ENCODE assay signal across 16 mouse cellular contexts in the genomic region with DNA sequence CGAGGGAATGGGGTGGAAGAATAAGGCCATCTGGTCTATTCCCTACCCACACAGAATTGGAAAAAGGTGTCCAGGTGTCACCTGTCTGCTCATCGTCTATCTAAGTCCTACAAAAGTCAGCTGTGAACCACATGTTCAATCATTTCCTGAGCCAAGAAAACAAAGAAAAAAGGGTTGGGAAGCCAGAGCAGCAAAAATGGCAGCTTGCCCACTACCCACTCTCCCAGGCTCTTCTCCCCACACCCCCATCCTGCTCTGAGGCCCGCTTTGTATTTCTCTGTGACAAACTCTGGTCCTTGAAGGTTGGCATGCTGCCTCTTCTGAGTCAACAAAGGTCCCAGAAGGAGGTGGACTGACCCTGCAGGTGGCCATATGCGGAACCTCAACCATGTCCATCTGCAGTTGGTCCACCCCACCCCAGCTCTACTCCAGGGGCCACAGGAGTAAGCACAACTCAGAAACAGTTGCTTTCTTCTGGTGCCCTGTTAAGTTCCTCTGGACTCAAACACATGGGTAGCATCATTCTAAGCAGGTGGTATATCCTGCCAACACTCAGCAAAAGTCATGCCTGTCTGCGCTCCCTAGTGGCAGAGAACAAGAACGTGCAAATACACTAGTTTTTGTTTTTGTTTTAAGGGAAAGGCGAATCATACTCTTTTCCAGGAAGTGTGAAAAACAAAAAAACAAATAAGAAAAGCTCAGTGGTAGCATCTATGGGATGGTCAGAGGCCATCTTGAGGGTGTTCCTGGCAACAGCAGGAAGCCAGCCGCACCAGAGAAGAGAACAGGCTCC. TPM values are rescaled to one million over a fixed set of nuclear protein-coding genes. Genes with fewer than 3 reads are reported as not detected.
DNase-seq lines count a peak whose midpoint lies in the region; ATAC-seq and TF ChIP-seq lines count a peak whose summit lies in the region.
"Had no signal": no experiment of that assay in that cellular context is flagged by ENCODE, and none has a peak within 500 bp of the region (broad histone marks: within the 10 kb centered on the region; RNA-seq: fewer than 3 reads in every experiment).

No protein-coding gene starts in this region.

- no peak overlapping the region for H3K4me3 ChIP-seq in lung, embryonic 14.5 days (ENCODE audit: low read depth, low read length)
- no peak overlapping the region for H3K4me3 ChIP-seq in lung, postnatal 0 days (ENCODE audit: low read depth, low read length)
- H3K4me3 ChIP-seq: liver, embryonic 13.5 days had no signal

- H3K4me1 ChIP-seq in lung, embryonic 14.5 days (ENCODE audit: insufficient read depth): no peaks in the 10 kb centered on the region
- no peaks in the 10 kb centered on the region for H3K4me1 ChIP-seq in lung, postnatal 0 days (ENCODE audit: insufficient read depth, low read depth, low read length)
- H3K4me1 ChIP-seq: liver, embryonic 13.5 days had no signal

- no peak overlapping the region for H3K4me2 ChIP-seq in lung, embryonic 14.5 days
- no peak overlapping the region for H3K4me2 ChIP-seq in lung, postnatal 0 days (replicated peaks; ENCODE audit: low read depth, low read length)
- H3K4me2 ChIP-seq: heart, embryonic 11.5 days; liver, embryonic 13.5 days had no signal

- 0 out of 2 replicates have a peak, but pooled peaks have one; percentile 19 for TF ChIP-seq CTCF in lung, embryonic 14.5 days (IDR thresholded peaks at IDR 0.05; ENCODE audit: low read depth)
- no peak for TF ChIP-seq CTCF in lung, postnatal 0 days (IDR thresholded peaks at IDR 0.05)

- H3K9me3 ChIP-seq in lung, embryonic 14.5 days (ENCODE audit: low read depth, low read length): no peaks in the 10 kb centered on the region
- no peaks in the 10 kb centered on the region for H3K9me3 ChIP-seq in lung, postnatal 0 days (ENCODE audit: low read length)
- H3K9me3 ChIP-seq: liver, embryonic 13.5 days had no signal

- peak; percentile 9 to 12 for DNase-seq in heart, postnatal 10 days
- no peak for DNase-seq in heart, postnatal 36 days
- DNase-seq in lung, embryonic 14.5 days: peak; percentile 19
- DNase-seq in lung, postnatal 0 days (ENCODE audit: low spot score): no peak
- DNase-seq in ES-CJ7 (ENCODE audit: low read depth, low spot score) (peak; percentile 7), R1 (ENCODE audit: low read depth, low spot score) (peak; percentile 20)
- no peak for DNase-seq in c-Kit-positive CD71-positive TER-119-positive erythroid progenitor cells, embryonic 14.5 days (ENCODE audit: low spot score)
- DNase-seq: adrenal gland, postnatal 25 days; cerebellum, postnatal 36 days; gastrocnemius, postnatal 14 days; kidney, adult 8-10 months; kidney, postnatal 36 days; liver, embryonic 13.5 days had no signal

- H3K27me3 ChIP-seq in lung, embryonic 14.5 days (ENCODE audit: insufficient read depth, low read length): no peaks in the 10 kb centered on the region
- H3K27me3 ChIP-seq in lung, postnatal 0 days (replicated peaks; ENCODE audit: insufficient read depth, low read length): no peaks in the 10 kb centered on the region
- H3K27me3 ChIP-seq: liver, embryonic 13.5 days had no signal

- 76% methylated on average over 8 of the region's 8 CpGs for WGBS in lung, embryonic 14.5 days
- 75% methylated on average over 8 of the region's 8 CpGs for WGBS in lung, postnatal 0 days

- no peak overlapping the region for H3K9ac ChIP-seq in lung, embryonic 14.5 days
- no peak overlapping the region for H3K9ac ChIP-seq in lung, postnatal 0 days (replicated peaks; ENCODE audit: low read depth)
- H3K9ac ChIP-seq: liver, embryonic 13.5 days had no signal

- intact Hi-C loops in heart, postnatal 10 days (cut with DNase I): no loop called here
- intact Hi-C loops in heart, postnatal 36 days (cut with DNase I): no loop called here

- TF ChIP-seq EP300 in lung, postnatal 0 days (IDR thresholded peaks at IDR 0.05): no peak

- H3K36me3 ChIP-seq in lung, embryonic 14.5 days (ENCODE audit: insufficient read depth): no peaks in the 10 kb centered on the region
- H3K36me3 ChIP-seq in lung, postnatal 0 days (ENCODE audit: insufficient read depth, low read length): no peaks in the 10 kb centered on the region

- peak; percentile 44; the same call in 1 of the 2 replicates for ATAC-seq in lung, embryonic 14.5 days (ENCODE audit: insufficient read depth)
- ATAC-seq in lung, postnatal 0 days: no peak
- no peak for ATAC-seq in frontal cortex, adult (ENCODE audit: low TSS enrichment)
- ATAC-seq: inflammation-experienced regulatory T-cells, adult 6 months had no signal

- no peak overlapping the region for H3K27ac ChIP-seq in lung, embryonic 14.5 days (ENCODE audit: low read depth)
- H3K27ac ChIP-seq in lung, postnatal 0 days (ENCODE audit: low read length): no peak overlapping the region
- H3K27ac ChIP-seq: liver, embryonic 13.5 days had no signal

RNA-seq across cellular contexts. Expression of a gene that starts 47.5 kb away (rescaled TPM):
- total RNA-seq in heart, postnatal 10 days (2021): 10 to 100 TPM; 28.8 to 33.0 TPM
- total RNA-seq in heart, postnatal 36 days (2021): 10 to 100 TPM; 21.7 to 24.3 TPM
- polyA plus RNA-seq in lung, embryonic 14.5 days (2014; fragmentation: Nextera tagmentation; extraction: Ambion mirVana): 48.6 and 58.3 TPM in 2 replicates
- 49.4 and 54.2 TPM in 2 replicates for polyA plus RNA-seq in lung, postnatal 0 days (2015; fragmentation: Nextera tagmentation; extraction: Ambion mirVana)

Comparison
In these comparisons a context has a peak if more than half of its experiments do, and no peak if none do; other contexts are left out.
1. DNase-seq: peak in heart, postnatal 10 days (2 of 2), lung, embryonic 14.5 days (single experiment), ES-CJ7 (single experiment) and R1 (single experiment); none in heart, postnatal 36 days (0 of 2), lung, postnatal 0 days (single experiment) and c-Kit-positive CD71-positive TER-119-positive erythroid progenitor cells, embryonic 14.5 days (single experiment).